Mouse (Mus musculus): Measurements from ENCODE around the gene Rrp1b. TPM values are rescaled to one million over a fixed set of nuclear protein-coding genes. Genes with fewer than 3 reads are reported as not detected.
A peak's percentile ranks its signal among the peaks of the same experiment; 100 is the strongest.

The Rrp1b gene
- total RNA-seq, 1 experiment, result 155 TPM

- no peaks in the 10 kb centered on the region; a peak in 1 of 4 replicates for H3K4me1 ChIP-seq (ENCODE audit: control insufficient read depth in 2 of 2, insufficient read depth in 2 of 2, low read length in 2 of 2, poor library complexity in 1 of 2)
- H3K4me3 ChIP-seq (ENCODE audit: insufficient read depth in 1 of 2, low read depth in 1 of 2, low read length in 2 of 2, poor library complexity in 1 of 2, severe bottlenecking in 1 of 2), result no peak overlapping the region
- no peaks in the 10 kb centered on the region for H3K9me3 ChIP-seq (ENCODE audit: control insufficient read depth, insufficient read depth, low read depth, low read length)
- peaks cover 18% of the 10 kb centered on the region; the same call in 1 of the 2 replicates for H3K36me3 ChIP-seq (ENCODE audit: control insufficient read depth, insufficient read depth, low read length, poor library complexity, severe bottlenecking)
- no peak overlapping the region for H3K9ac ChIP-seq (ENCODE audit: insufficient read depth, low read depth, low read length, poor library complexity, severe bottlenecking)
- no peak for TF ChIP-seq ZC3H11A (IDR thresholded peaks at IDR 0.05; ENCODE audit: borderline replicate concordance, low read depth, low read length)
- TF ChIP-seq ZNF384 (IDR thresholded peaks at IDR 0.05; ENCODE audit: low read depth, low read length), result no peak
- no peak for TF ChIP-seq HCFC1 (IDR thresholded peaks at IDR 0.05; ENCODE audit: borderline replicate concordance, insufficient read depth, low read length)
- TF ChIP-seq MAFK (IDR thresholded peaks at IDR 0.05; ENCODE audit: insufficient read depth, low read depth, low read length), result no peak
- no peak for TF ChIP-seq CHD2 (IDR thresholded peaks at IDR 0.05; ENCODE audit: low read depth, low read length)
- no peak for DNase-seq (ENCODE audit: low read depth, low spot score)
- in situ Hi-C loops (cut with MboI; ENCODE audit: low sequenced_read_pairs in 2 of 2, unreplicated experiment in 2 of 2), result loop anchor here in 1 of 2 experiments (10.0 kb wide), 1 partner anchor 338 kb away; no protein-coding TSS in a partner anchor
- no peak overlapping the region for H3K27ac ChIP-seq (ENCODE audit: insufficient read depth, low read depth, low read length, poor library complexity, severe bottlenecking)
Observed at GRCm38 (mm10) chr17:32022551-32022950, 13.3 kb upstream of the Rrp1b start.

- no peak overlapping the region for H3K27ac ChIP-seq (ENCODE audit: insufficient read depth, low read depth, low read length, poor library complexity, severe bottlenecking)
- in situ Hi-C loops (cut with MboI; ENCODE audit: low sequenced_read_pairs in 2 of 2, unreplicated experiment in 2 of 2), result loop anchor here in 1 of 2 experiments (10.0 kb wide), 1 partner anchor 338 kb away; no protein-coding TSS in a partner anchor
- H3K4me1 ChIP-seq (ENCODE audit: control insufficient read depth in 2 of 2, insufficient read depth in 2 of 2, low read length in 2 of 2, poor library complexity in 1 of 2), result no peaks in the 10 kb centered on the region; a peak in 1 of 4 replicates
- TF ChIP-seq ZC3H11A (IDR thresholded peaks at IDR 0.05; ENCODE audit: borderline replicate concordance, low read depth, low read length), result no peak
- TF ChIP-seq CHD2 (IDR thresholded peaks at IDR 0.05; ENCODE audit: low read depth, low read length), result no peak
- no peak for TF ChIP-seq HCFC1 (IDR thresholded peaks at IDR 0.05; ENCODE audit: borderline replicate concordance, insufficient read depth, low read length)
- no peak for TF ChIP-seq MAFK (IDR thresholded peaks at IDR 0.05; ENCODE audit: insufficient read depth, low read depth, low read length)
- TF ChIP-seq ZNF384 (IDR thresholded peaks at IDR 0.05; ENCODE audit: low read depth, low read length), result no peak
- H3K9ac ChIP-seq (ENCODE audit: insufficient read depth, low read depth, low read length, poor library complexity, severe bottlenecking), result no peak overlapping the region
- no peaks in the 10 kb centered on the region for H3K9me3 ChIP-seq (ENCODE audit: control insufficient read depth, insufficient read depth, low read depth, low read length)
- peaks cover 18% of the 10 kb centered on the region; the same call in 1 of the 2 replicates for H3K36me3 ChIP-seq (ENCODE audit: control insufficient read depth, insufficient read depth, low read length, poor library complexity, severe bottlenecking)
- DNase-seq (ENCODE audit: low read depth, low spot score), result no peak
- no peak overlapping the region for H3K4me3 ChIP-seq (ENCODE audit: insufficient read depth in 1 of 2, low read depth in 1 of 2, low read length in 2 of 2, poor library complexity in 1 of 2, severe bottlenecking in 1 of 2)
Observed at GRCm38 (mm10) chr17:32023088-32023487, 12.8 kb upstream of the Rrp1b start.

- Histone ChIP-seq H3K4me1 (ENCODE audit: control insufficient read depth in 2 of 2, insufficient read depth in 2 of 2, low read length in 2 of 2, poor library complexity in 1 of 2) (no peaks in the 10 kb centered on the region), H3K9ac (ENCODE audit: insufficient read depth, low read depth, low read length, poor library complexity, severe bottlenecking) (no peak overlapping the region), H3K27ac (ENCODE audit: insufficient read depth, low read depth, low read length, poor library complexity, severe bottlenecking) (no peak overlapping the region), H3K4me3 (ENCODE audit: insufficient read depth in 1 of 2, low read depth in 1 of 2, low read length in 2 of 2, poor library complexity in 1 of 2, severe bottlenecking in 1 of 2) (no peak overlapping the region), H3K36me3 (ENCODE audit: control insufficient read depth, insufficient read depth, low read length, poor library complexity, severe bottlenecking) (peaks cover 22% of the 10 kb centered on the region; the same call in 1 of the 2 replicates), H3K9me3 (ENCODE audit: control insufficient read depth, insufficient read depth, low read depth, low read length) (no peaks in the 10 kb centered on the region)
- TF ChIP-seq ZNF384 (IDR thresholded peaks at IDR 0.05; ENCODE audit: low read depth, low read length), result no peak
- no peak for TF ChIP-seq HCFC1 (IDR thresholded peaks at IDR 0.05; ENCODE audit: borderline replicate concordance, insufficient read depth, low read length)
- TF ChIP-seq MAFK (IDR thresholded peaks at IDR 0.05; ENCODE audit: insufficient read depth, low read depth, low read length), result no peak
- no peak for TF ChIP-seq ZC3H11A (IDR thresholded peaks at IDR 0.05; ENCODE audit: borderline replicate concordance, low read depth, low read length)
- TF ChIP-seq CHD2 (IDR thresholded peaks at IDR 0.05; ENCODE audit: low read depth, low read length), result no peak
- DNase-seq (ENCODE audit: low read depth, low spot score), result no peak
- in situ Hi-C loops (cut with MboI; ENCODE audit: low sequenced_read_pairs in 2 of 2, unreplicated experiment in 2 of 2), result loop anchor here (5.0 to 10.0 kb wide), 2 partner anchors 332 to 340 kb away; no protein-coding TSS in a partner anchor
Observed at GRCm38 (mm10) chr17:32024671-32025073, 11.2 kb upstream of the Rrp1b start.

- no peaks in the 10 kb centered on the region for H3K4me1 ChIP-seq (ENCODE audit: control insufficient read depth in 2 of 2, insufficient read depth in 2 of 2, low read length in 2 of 2, poor library complexity in 1 of 2)
- H3K9me3 ChIP-seq (ENCODE audit: control insufficient read depth, insufficient read depth, low read depth, low read length), result no peaks in the 10 kb centered on the region
- no peak overlapping the region for H3K27ac ChIP-seq (ENCODE audit: insufficient read depth, low read depth, low read length, poor library complexity, severe bottlenecking)
- TF ChIP-seq HCFC1 (IDR thresholded peaks at IDR 0.05; ENCODE audit: borderline replicate concordance, insufficient read depth, low read length), result no peak
- no peak for TF ChIP-seq ZNF384 (IDR thresholded peaks at IDR 0.05; ENCODE audit: low read depth, low read length)
- no peak for TF ChIP-seq MAFK (IDR thresholded peaks at IDR 0.05; ENCODE audit: insufficient read depth, low read depth, low read length)
- TF ChIP-seq CHD2 (IDR thresholded peaks at IDR 0.05; ENCODE audit: low read depth, low read length), result no peak
- TF ChIP-seq ZC3H11A (IDR thresholded peaks at IDR 0.05; ENCODE audit: borderline replicate concordance, low read depth, low read length), result peak; percentile 95
- peaks cover 22% of the 10 kb centered on the region; the same call in 1 of the 2 replicates for H3K36me3 ChIP-seq (ENCODE audit: control insufficient read depth, insufficient read depth, low read length, poor library complexity, severe bottlenecking)
- no peak overlapping the region for H3K9ac ChIP-seq (ENCODE audit: insufficient read depth, low read depth, low read length, poor library complexity, severe bottlenecking)
- in situ Hi-C loops (cut with MboI; ENCODE audit: low sequenced_read_pairs in 2 of 2, unreplicated experiment in 2 of 2), result loop anchor here (5.0 to 10.0 kb wide), 2 partner anchors 333 to 341 kb away; no protein-coding TSS in a partner anchor
- no peak overlapping the region for H3K4me3 ChIP-seq (ENCODE audit: insufficient read depth in 1 of 2, low read depth in 1 of 2, low read length in 2 of 2, poor library complexity in 1 of 2, severe bottlenecking in 1 of 2)
- DNase-seq (ENCODE audit: low read depth, low spot score), result no peak
Observed at GRCm38 (mm10) chr17:32025386-32025785, 10.5 kb upstream of the Rrp1b start.

Data from ES-E14 (cell line).